Mouse (Mus musculus) forebrain, postnatal 0 days (tissue): ENCODE results near the gene Satb2. TPM values are rescaled to one million over a fixed set of nuclear protein-coding genes. Genes with fewer than 3 reads are reported as not detected.

Experiments used
- ATAC-seq: fragments of 200-750 bp; cut with Nextera tagmentation; 2 replicates; pipeline ENCODE4 v1.8.0; 2017; ENCODE audit warnings: mild to moderate bottlenecking, moderate library complexity
- DNase-seq: peaks from one replicate; pipeline ENCODE4 v3.0.0-alpha.2; 2015
- H3K27ac ChIP-seq: fragments of 300-500 bp; sonication (generic); 2 replicates; pipeline ENCODE4 v1.5.1; 2014; ENCODE audit warnings: low read depth, mild to moderate bottlenecking, antibody characterized with exemption, low read length, moderate library complexity, mixed read lengths
- H3K27me3 ChIP-seq: fragments of 300-500 bp; sonication (generic); 2 replicates; pipeline ENCODE4 v1.6.1; 2014; ENCODE audit warnings: mild to moderate bottlenecking, low read length, mixed read lengths; ENCODE audit not compliant: insufficient read depth
- H3K36me3 ChIP-seq: fragments of 300-500 bp; sonication (generic); 2 replicates; pipeline ENCODE4 v1.6.1; 2014; ENCODE audit warnings: mild to moderate bottlenecking, moderate library complexity; ENCODE audit not compliant: insufficient read depth
- H3K4me1 ChIP-seq: fragments of 300-500 bp; sonication (generic); 2 replicates; pipeline ENCODE4 v1.6.1; 2014; ENCODE audit warnings: antibody characterized with exemption; ENCODE audit not compliant: insufficient read depth
- H3K4me2 ChIP-seq: fragments of 300-500 bp; sonication (generic); 2 replicates; pipeline ENCODE4 v1.6.1; 2014; ENCODE audit warnings: low read depth, mild to moderate bottlenecking, moderate library complexity
- H3K4me3 ChIP-seq: fragments of 300-500 bp; sonication (generic); 2 replicates; pipeline ENCODE4 v1.5.1; 2014; ENCODE audit warnings: low read depth, low read length, mixed read lengths
- H3K9ac ChIP-seq: fragments of 300-500 bp; sonication (generic); 2 replicates; pipeline ENCODE4 v1.6.1; 2014; ENCODE audit warnings: mild to moderate bottlenecking
- H3K9me3 ChIP-seq: fragments of 300-500 bp; sonication (generic); 2 replicates; pipeline ENCODE4 v1.6.1; 2016; ENCODE audit warnings: low read length
- CTCF ChIP-seq: sonication (generic); IDR thresholded peaks from 2 replicates; pipeline ENCODE4 v1.5.1; 2016; ENCODE audit warnings: antibody characterized with exemption, control low read depth, low read depth
- WGBS: fragments of 180-500 bp; shearing (Covaris S2); extraction: QIAGEN DNeasy Blood & Tissue Kit; methylation state at CpG from one replicate; pipeline ENCODE4 v1.1.7; 2014; 5-methylcytosine and 5-hydroxymethylcytosine counted together
- polyA plus RNA-seq: library from polyadenylated mRNA; unstranded; fragments of >200 nt; fragmentation: Nextera tagmentation; extraction: Ambion mirVana; gene quantifications from 2 replicates; pipeline ENCODE4 v1.2.1, GENCODE M21; 2015
- total RNA-seq: library from RNA; depleted of rRNA; stranded (reverse); fragments of >200 nt; gene quantifications from 2 replicates; pipeline ENCODE4 v1.2.3, GENCODE M21; 2014

Satb2 gene
- total and polyA plus RNA-seq, 2 experiments from 2014 or later = 21.7 to 57.1 TPM

DNA sequence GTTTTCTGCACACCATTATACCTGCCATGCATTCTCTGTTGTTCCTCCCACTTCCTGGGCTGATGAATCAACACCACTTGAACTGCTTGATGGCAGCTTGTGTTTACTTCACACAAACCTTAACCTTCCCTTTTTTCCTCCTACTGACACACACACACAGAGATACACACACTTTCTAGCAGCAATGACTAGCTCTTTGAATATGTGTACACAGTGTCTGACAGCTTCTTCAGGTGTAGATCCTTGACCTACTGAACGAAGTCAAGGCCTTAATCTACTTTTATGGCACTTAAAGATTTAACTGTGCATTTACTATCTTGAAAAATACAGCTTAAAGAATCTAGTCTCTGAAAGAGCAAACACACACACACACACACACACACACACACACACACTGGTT is 89.5 kb downstream of the Satb2 start:
- H3K9me3 ChIP-seq = no peaks in the 10 kb centered on the region
- H3K27ac ChIP-seq = no peak overlapping the region
- DNase-seq (no peak), ATAC-seq (no peak)
- no peaks in the 10 kb centered on the region for H3K36me3 ChIP-seq
- no peak overlapping the region for H3K4me3 ChIP-seq
- no peaks in the 10 kb centered on the region for H3K27me3 ChIP-seq
- 88% methylated on average over 1 of the region's 1 CpGs for WGBS
- no peak for TF ChIP-seq CTCF
- H3K9ac ChIP-seq = no peak overlapping the region
- no peak overlapping the region for H3K4me2 ChIP-seq
- H3K4me1 ChIP-seq = no peaks in the 10 kb centered on the region

DNA sequence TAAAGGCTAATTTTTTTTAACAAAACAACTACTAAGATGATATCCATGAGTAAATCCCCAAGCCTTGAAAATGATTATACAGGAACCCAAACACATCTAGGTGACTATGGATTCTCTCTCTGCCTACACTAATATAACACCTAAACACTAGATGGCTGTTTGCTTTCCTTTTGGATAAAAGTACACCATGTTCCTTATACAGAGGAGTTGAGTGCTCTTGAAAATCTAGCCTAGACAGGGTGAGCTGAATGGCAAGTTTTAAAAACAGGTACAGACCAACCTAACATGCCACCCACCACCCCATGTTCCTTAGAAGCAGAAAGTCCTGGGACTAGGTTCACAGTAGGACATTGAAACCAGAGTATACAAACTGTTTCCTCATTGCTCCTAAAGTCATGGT is 90.9 kb downstream of the Satb2 start:
- Histone ChIP-seq H3K27ac (no peak overlapping the region), H3K36me3 (no peaks in the 10 kb centered on the region), H3K4me3 (no peak overlapping the region), H3K9me3 (no peaks in the 10 kb centered on the region), H3K9ac (no peak overlapping the region), H3K27me3 (no peaks in the 10 kb centered on the region), H3K4me2 (no peak overlapping the region), H3K4me1 (no peaks in the 10 kb centered on the region)
- TF ChIP-seq CTCF = no peak
- no peak for ATAC-seq
- DNase-seq = no peak

DNA sequence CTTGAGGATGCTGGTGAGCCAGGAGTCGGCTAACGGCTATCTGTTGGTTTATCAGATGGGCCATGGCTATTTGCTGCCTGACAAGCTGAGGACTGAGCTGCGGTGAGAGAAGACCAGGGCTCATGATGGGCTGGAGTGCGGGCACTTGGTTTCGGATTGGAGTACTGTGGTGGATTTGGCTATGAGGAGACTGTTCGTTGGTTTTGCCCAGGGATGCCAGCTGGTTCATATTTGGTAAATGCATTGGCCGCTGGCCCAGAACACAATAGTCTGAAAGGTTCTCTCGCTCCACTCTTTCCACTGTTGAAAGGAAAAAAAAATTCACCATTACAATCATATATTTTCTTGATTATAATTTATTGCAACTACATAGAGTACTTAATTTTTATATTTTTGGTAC is 107.0 kb downstream of the Satb2 start:
- Histone ChIP-seq H3K4me3 (no peak overlapping the region), H3K4me1 (no peaks in the 10 kb centered on the region), H3K9ac (no peak overlapping the region), H3K36me3 (no peaks in the 10 kb centered on the region), H3K27ac (no peak overlapping the region), H3K4me2 (no peak overlapping the region), H3K27me3 (no peaks in the 10 kb centered on the region), H3K9me3 (no peaks in the 10 kb centered on the region)
- no peak for TF ChIP-seq CTCF
- WGBS = 86% methylated on average over 8 of the region's 8 CpGs
- no peak for DNase-seq
- ATAC-seq = no peak

DNA sequence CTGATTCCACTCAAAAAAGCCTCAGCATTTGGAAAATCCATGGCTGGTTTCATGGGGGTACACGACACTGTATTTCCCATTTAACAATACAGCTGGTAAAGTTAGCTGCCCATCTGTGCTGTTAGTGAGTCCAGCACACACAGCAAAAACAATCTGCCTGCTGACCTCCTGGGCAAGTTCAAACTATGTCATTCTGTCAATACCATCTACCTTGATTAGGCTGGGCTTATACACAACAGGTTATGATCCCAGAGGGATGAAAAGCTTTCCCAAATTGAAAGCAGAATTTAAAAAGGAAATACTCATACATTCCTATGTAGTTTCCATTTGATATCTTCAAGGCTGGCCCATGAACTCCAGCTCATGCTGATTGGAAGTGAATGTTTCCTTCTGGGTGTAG is 113.2 kb downstream of the Satb2 start:
- H3K9ac ChIP-seq = no peak overlapping the region
- H3K36me3 ChIP-seq = no peaks in the 10 kb centered on the region
- H3K9me3 ChIP-seq = no peaks in the 10 kb centered on the region
- no peak for DNase-seq
- no peak for TF ChIP-seq CTCF
- H3K27ac ChIP-seq = no peak overlapping the region
- no peaks in the 10 kb centered on the region for H3K27me3 ChIP-seq
- WGBS = 49% methylated on average over 1 of the region's 1 CpGs
- H3K4me2 ChIP-seq = no peak overlapping the region
- no peaks in the 10 kb centered on the region for H3K4me1 ChIP-seq
- H3K4me3 ChIP-seq = no peak overlapping the region
- ATAC-seq = no peak

DNA sequence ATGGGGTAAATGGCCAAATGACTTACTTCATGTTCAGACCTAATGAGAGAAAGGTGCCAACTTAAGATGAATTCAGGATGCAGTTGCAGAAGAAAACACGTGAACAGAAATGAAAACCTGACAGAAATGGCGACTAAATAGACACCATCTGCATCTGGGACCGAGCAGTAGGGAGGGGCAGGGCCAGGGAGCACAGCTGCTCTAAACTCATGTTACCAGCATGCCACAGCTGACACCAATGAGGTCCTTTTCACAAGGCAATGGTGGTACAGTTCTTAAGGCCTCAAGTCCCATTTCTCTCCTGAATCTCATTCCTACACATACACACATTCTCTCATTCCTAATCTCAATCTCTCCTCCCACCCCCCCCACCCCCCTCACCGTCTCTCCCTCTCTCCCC is 115.7 kb downstream of the Satb2 start:
- no peaks in the 10 kb centered on the region for H3K27me3 ChIP-seq
- WGBS = 63% methylated on average over 4 of the region's 4 CpGs
- no peak for DNase-seq

DNA sequence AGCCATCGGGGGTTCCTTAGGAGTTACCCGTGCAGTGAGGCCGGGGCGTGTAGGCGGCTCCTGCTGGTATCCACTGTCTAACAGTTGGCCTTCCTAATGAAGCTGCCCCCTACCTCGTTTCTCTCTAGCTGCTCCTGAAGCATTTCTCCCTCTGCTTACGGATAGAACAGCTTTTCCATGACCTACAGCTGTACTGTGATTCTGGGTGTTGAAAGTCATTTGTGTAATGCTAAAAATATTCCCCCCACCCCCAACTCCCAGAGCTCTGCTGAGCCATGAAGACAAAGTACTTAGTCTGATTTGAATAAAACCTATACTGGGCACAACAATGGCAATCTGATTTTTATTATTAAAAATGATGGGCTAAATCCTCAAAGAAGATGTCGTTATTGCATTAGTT is 121.2 kb downstream of the Satb2 start:
- Histone ChIP-seq H3K9me3 (no peaks in the 10 kb centered on the region), H3K4me3 (no peak overlapping the region), H3K4me2 (no peak overlapping the region), H3K4me1 (no peaks in the 10 kb centered on the region; the same call in 1 of the 2 replicates), H3K36me3 (no peaks in the 10 kb centered on the region), H3K27ac (no peak overlapping the region), H3K27me3 (no peaks in the 10 kb centered on the region), H3K9ac (no peak overlapping the region)
- no peak for TF ChIP-seq CTCF
- ATAC-seq = no peak; the same call in 1 of the 2 replicates
- WGBS = 74% methylated on average over 8 of the region's 8 CpGs
- DNase-seq = no peak

More for the DNA sequence above, 115.7 kb downstream of the Satb2 start:
- no peak overlapping the region for H3K4me2 ChIP-seq
- no peaks in the 10 kb centered on the region for H3K9me3 ChIP-seq
- H3K36me3 ChIP-seq = no peaks in the 10 kb centered on the region
- no peak for TF ChIP-seq CTCF
- no peak overlapping the region for H3K9ac ChIP-seq
- no peaks in the 10 kb centered on the region for H3K4me1 ChIP-seq
- no peak; the same call in 1 of the 2 replicates for ATAC-seq
- no peak overlapping the region for H3K27ac ChIP-seq
- H3K4me3 ChIP-seq = no peak overlapping the region

DNA sequence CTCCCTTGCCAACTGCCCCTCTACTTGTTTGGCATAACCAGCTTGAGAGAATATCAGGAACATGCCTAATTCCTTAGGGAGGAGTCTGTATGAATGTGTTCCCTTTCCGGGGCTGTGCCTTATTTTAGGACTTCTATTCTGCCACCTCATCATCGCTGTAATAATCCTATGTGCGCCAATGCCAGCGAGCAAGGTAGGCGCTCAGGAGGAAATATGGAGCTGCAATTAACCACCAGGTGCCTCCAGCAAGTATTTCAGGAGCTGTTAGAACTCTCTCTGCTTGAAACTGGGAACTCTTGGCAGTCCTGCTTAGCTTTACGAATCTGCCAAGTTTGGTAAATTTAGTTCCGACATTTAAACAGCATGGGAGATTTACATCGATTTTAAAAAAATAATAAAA is 128.0 kb downstream of the Satb2 start:
- H3K9ac ChIP-seq = no peak overlapping the region
- no peaks in the 10 kb centered on the region for H3K36me3 ChIP-seq
- WGBS = 84% methylated on average over 8 of the region's 8 CpGs
- H3K4me3 ChIP-seq = no peak overlapping the region
- H3K4me1 ChIP-seq = no peaks in the 10 kb centered on the region
- no peaks in the 10 kb centered on the region for H3K9me3 ChIP-seq
- ATAC-seq (no peak), DNase-seq (no peak)
- H3K4me2 ChIP-seq = no peak overlapping the region
- H3K27ac ChIP-seq = no peak overlapping the region
- no peaks in the 10 kb centered on the region for H3K27me3 ChIP-seq
- no peak for TF ChIP-seq CTCF

DNA sequence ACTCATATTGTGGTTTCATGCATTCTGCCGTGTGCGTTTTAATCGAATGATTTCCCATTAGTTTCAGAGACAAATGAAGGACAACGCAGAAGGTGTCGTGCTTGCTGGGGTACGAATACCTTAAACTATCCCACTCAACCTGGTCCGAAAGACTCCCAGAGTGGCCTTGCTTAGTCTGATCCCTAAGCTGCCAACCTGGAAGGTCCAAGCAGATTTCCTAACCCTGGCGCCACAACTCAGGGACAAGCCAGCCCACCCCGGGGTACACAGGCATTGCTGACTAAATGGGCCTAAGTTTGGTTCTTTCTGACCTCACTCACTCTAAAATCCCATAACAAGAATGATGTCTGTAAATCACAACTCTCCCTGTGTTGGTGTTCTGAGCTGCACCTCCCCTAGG is 132.1 kb downstream of the Satb2 start:
- WGBS = 98% methylated on average over 9 of the region's 9 CpGs
- Histone ChIP-seq H3K36me3 (no peaks in the 10 kb centered on the region), H3K9ac (no peak overlapping the region), H3K4me2 (no peak overlapping the region), H3K4me3 (no peak overlapping the region), H3K4me1 (no peaks in the 10 kb centered on the region), H3K27ac (no peak overlapping the region), H3K27me3 (no peaks in the 10 kb centered on the region), H3K9me3 (no peaks in the 10 kb centered on the region)
- no peak for ATAC-seq
- no peak for DNase-seq
- no peak for TF ChIP-seq CTCF
